Mouse (Mus musculus): ENCODE results near the gene Plpp4.

GRCm38 (mm10) chr7:129235410-129235809, 21.4 kb upstream of the Plpp4 start:
- no peak for TF ChIP-seq POLR2A (IDR thresholded peaks at IDR 0.05; ENCODE audit: low read depth, low read length)
- peak; percentile 70; the same call in 1 of the 2 replicates for TF ChIP-seq CTCF (IDR thresholded peaks at IDR 0.05; ENCODE audit: borderline replicate concordance, insufficient read depth, low read length)

Measured in embryonic fibroblast, embryonic 13.5 days (primary cell).